Mouse (Mus musculus) retina, adult 2 months (tissue): ENCODE data around the gene Psmc5.
"Not testable (repeated sequence)": the region's sequence is repeated elsewhere in the genome, so short reads cannot be mapped to it uniquely, and the experiment has no call there.

ENCODE experiments used
- DNase-seq: peaks from one replicate; pipeline ENCODE4 v3.0.0-alpha.2; 2012; ENCODE audit warnings: low read depth, low spot score

Gene Psmc5

DNA sequence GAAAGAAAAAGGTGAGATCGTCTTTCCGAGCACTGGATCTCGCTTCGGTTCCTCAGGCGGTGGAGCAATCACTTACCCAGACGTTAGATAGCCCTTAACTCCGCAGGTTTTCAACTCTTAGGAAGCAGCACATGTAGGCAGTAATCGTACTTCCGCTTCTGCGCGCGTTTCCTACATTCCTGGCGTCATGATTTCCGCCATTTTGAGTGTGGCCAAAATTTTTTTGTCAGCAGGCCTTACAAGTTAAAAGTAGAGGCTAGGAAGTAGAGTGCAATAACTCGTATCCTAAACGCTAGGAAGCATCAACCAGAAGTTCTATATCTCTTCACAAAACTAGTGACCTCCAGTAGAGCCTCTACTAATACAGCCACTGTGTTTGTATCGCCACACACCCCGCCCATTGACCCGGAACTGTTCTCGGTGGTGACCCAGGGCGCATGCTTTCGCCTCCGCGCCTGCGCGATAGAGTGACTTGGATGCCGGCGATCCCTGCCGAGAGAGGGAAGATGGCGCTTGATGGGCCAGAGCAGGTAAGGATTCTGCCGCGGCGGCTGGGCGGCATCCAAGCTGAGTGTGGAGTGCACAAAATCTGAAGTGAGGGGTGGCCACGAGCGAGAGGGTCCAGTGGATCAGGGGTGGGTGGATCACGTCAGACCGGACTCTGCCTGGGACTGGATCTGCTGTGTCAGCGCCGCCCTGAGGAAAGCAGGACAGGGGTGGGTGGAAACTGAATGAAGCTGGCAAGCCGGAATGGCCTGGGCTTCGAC lies at the start of gene Psmc5, which contains the start of gene Ftsj3:
TSS of gene Psmc5 (plus strand) at position 470 of the 767 bp plus-strand sequence.
TSS of gene Ftsj3 (minus strand) at position 395 of the 767 bp plus-strand sequence.
- peak; percentile 97 for DNase-seq

DNA sequence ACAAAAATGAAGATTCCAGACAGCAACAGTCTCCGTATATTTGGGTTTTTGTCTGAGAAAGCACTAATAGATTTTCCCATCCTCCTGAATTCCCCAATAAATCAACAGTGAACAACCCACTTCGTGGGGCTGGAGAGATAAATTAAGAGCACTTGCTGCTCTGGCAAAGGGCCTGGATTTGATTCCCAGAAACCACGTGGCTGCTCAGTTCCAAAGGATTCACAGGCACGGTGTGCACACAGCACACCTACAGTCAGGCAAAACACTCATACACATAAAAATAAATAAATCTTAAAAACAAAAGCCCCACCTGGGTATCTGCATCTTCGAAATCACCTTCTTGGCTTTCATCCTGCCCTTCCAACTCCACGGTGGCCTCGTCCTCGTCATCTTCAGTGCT lies 43.2 kb upstream of the Psmc5 start:
- no peak for DNase-seq

DNA sequence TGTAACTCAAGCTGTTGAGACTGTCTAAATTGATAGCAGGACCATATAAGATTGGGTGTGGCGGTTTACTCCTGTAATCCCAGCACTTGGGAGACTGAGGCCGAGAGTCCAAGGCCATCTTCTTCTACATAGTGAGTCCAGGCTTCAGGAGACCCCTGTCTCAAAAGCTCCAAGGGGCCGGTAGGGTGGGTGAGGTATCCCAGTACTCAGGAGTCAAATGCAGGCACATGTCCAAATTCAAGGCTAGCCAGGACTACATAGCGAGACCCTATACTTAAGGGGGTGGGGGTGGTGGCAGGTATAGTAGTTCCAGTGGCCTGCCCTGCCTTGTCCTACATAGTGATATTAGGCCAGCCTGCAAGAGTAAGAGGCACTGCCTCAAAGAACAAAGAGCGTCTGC lies 41.1 kb upstream of the Psmc5 start:
- DNase-seq = no peak

DNA sequence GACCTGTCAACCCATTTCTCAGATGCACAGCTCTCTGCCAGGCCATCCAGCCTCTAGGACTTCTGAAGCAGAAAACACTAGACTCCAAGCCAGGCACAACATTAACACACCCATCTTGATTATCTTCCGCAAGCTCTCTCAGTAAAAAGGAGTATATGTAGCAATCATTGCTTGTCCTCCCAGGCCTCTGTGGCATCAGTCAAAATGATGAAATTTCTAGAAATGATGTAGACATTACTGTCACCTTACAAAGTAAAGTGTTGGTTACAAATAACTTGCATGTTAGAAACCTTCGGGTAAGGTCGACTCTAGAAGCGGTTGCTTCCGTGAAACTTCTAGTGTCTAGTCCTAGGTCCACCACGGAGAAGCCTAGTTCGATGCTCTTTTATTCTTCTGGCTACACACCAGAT lies 40.5 kb upstream of the Psmc5 start:
- no peak for DNase-seq

DNA sequence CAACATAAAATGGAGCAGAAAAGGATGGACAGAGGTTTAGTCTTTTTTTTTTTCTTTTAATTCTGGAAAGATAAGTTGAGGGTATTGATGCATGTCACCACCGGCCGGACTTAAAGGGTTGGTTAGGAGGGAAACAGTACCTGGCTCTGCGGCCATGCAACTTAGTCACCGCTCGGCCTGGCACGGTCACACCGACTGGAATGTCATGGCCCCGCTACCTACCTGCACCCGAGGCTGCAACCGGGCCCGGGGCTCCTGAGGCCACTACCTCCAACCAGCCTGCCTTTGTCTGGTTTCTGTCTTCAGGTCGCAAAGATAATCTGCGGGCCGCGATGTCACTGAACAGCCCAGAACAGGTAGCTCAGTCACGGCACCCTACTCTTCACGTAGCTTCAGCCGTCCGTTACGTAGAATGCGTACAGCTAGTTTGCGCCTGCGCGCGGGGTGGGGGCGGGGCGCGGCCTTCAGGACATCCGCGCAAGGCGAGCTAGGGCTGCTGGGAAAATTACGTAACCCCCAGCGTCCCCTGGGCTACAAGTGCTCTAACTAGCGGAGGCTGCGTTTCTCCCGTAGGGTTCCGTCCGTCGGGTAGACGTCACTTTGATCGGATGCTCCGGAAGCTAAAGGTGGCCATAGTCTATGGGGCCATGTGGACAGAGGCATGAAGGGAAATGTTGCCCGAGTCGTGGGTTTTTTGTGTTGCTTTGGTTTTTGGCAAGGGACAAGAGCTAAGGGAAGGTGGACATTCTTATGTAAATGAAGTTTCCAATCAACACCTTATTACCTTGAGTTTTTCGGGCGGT lies 39.8 kb upstream of the Psmc5 start, which contains the start of gene Ccdc47:
TSS of gene Ccdc47 (minus strand) at position 418 of the 803 bp plus-strand sequence.
- DNase-seq = peak; percentile 99

DNA sequence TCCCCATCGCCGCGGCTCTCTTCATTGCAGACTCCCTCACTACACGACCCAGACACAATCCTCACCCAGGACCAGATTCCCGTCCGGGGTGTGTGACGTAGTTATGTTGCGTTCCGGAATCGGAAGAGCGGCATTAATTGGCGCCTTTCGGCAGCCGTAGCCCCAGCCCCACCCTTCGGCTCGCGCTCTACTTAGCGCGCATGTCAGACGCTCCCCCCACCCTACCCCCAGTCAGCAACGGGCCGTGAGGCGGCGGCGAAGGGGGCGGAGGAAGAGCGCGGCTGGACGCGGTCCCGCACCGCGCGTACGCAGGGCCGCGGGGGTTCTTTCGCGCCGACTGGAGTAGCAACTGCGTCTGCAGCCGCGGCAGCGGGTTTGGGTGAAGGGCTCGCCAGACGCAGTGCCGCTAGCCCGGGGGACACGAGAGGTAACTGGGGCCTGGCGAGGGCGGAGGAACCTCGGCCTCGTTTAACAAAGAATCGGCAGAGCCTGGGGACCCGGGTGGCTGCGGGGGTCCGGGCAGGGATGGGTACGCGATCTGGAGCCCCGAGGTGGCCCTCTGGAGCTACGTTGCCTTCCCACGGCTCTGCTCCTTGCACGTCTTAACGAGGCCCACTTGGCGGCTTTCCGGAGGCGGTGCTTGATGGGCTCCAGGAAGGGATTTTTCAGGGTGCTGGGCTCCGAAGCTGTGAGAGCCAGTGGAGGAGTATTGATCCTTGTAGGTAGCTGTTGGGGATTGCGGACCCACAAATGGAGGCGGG lies 39.0 kb upstream of the Psmc5 start, which contains the start of gene Ddx42:
TSS of gene Ddx42 (plus strand) at position 197 of the 761 bp plus-strand sequence.
- DNase-seq = peak; percentile 92

DNA sequence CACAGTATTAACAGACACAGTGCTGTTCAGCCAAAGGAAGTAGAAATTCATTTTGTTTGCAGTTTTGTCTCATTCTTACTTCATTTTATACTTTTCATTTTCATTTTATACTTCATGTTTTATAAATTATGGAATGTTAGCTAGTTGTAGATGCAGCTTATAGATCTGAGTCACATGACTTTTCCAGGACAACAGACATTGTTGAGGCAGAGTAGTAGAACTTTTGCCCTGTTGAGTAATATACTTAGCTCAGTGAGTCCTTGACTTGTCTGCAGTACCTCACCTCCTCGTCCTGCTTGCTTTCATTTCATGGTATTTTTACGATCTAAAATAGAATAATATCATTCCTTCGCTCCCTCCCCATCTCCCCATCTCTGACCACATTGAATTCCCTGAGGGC lies 35.4 kb upstream of the Psmc5 start:
- no peak for DNase-seq

DNA sequence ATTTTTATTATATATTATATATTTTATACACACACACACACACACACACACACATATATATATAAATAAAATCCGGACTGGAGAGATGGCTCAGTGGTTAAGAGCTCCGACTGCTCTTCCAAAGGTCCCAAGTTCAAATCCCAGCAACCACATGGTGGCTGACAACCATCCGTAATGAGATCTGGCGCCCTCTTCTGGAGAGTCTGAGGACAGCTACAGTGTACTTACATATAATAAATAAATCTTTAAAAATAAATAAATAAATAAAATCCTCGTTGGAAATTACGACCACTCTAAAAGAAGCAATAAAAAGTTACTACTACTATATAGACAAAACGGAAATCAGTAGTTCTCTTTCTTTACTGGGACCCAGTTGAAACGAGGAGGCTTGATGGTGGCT lies 22.0 kb upstream of the Psmc5 start:
- DNase-seq = not testable (repeated sequence)

DNA sequence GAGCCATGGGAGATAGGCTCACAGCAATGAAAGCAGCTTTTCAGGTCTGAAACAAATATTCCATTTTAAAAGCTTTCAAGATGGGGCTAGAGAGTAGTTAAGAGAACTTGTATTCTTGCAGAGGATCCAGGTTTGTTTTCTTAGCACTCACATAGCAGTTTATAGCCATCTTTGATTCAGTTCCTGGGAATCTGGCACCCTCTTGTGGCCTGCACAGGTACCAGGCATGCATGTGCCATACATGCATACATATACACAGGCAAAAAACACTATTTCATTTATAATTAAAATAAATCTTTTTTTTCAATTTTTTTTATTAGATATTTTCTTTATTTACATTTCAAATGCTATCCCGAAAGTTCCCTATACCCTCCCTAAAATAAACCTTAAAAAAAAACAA lies 9.1 kb upstream of the Psmc5 start:
- no peak for DNase-seq

DNA sequence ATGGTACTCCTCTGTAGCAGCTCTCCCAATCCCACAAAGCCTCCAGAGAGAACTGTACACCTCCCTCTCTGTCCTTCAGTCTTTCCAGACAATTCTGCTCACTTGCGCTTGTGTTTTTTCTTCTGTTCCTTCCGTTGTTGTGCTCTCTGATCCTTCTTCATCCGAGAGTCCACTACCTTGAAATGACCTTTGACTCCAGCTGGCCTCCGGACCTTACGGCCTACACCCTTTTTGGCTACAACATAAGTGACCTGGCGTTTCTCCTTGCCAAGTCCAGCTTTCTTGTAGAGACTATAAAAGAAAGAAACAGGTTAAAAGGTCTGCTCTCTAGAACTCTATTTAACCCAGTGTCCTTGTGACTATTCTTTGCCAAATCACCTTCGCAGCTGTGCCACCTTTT lies 6.6 kb upstream of the Psmc5 start:
- DNase-seq = no peak

DNA sequence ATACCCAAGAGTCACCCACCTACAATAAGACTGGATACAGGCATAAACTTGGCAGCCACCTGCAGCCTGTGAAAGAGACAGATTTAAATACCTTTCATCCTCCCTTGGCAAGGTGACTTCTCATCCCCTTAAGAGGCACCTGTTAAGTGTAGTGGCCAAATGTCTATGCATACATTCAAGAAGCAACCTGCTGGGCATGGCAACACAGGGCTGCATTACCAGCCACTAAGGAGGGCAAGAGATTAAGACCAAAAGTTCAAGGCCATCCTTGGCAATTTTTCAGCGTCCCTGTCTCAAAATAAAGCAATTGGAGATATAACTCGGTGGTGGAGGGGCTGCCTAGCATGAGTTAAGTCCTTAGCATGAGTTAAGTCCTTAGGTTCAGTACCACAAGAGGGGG lies 1.2 kb upstream of the Psmc5 start:
- DNase-seq = no peak

DNA sequence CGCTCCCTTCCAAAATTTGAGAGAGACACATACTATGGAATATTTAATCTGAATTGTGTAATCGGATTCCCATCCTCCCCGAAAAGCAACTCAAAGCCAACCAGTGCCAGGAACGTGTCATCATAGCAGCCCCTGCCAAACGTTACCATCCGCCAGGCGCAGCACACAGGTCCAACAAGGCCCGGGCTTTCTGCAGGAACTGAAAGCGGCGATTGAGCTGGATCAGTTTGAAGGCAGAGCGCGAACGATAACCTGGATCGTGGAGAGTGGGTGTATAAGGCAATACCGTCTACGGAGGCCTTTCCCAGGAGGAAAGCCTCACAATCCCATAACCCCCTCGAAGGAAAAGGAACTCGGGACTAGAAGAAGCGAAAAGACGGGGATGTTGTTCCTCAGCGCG lies 780 bp upstream of the Psmc5 start:
- no peak for DNase-seq

DNA sequence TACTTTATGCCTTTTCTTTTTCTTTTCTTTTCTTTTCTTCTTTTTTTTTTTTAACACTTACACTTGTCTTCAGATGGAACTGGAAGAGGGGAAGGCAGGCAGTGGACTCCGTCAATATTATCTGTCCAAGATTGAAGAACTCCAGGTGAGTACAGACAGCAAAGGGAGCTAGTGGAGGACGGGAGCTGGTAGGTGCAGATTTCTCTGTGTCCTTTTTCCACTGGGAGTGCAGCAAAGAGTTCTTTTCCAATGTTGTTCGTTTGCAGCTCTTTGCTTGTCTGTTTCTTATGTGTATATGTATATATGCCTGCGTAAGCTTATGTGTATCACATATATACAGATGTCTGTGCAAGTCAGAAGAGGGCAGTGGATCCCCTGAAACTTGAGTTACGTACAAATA lies 821 bp downstream of the Psmc5 start:
- no peak for DNase-seq

DNA sequence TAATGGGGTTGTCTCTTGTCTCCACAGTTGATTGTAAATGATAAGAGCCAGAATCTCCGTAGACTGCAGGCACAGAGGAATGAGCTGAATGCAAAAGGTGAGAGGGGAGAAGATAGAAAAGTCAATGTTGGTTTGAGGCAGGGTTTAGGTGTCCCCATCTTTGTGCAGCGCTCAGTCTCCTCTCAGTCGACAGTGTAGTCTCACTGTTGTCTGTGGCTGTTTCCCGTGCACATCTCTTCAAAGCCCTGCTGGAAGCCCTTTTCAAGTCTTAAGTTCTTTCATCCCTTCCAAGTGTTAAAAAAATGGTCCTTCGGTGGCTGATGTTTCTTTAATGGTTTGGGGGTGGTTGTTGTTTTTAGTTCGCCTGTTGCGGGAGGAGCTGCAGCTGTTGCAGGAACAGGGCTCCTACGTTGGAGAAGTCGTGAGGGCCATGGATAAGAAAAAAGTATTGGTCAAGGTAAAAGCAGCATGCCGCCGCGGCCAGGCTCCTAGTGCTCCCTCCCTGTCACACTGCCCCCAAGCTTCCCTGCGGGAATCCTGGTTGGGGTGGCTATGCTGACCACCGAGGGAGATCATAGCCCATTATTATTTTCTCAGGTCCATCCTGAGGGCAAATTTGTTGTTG lies 5.0 kb downstream of the Psmc5 start:
- no peak for DNase-seq

DNA sequence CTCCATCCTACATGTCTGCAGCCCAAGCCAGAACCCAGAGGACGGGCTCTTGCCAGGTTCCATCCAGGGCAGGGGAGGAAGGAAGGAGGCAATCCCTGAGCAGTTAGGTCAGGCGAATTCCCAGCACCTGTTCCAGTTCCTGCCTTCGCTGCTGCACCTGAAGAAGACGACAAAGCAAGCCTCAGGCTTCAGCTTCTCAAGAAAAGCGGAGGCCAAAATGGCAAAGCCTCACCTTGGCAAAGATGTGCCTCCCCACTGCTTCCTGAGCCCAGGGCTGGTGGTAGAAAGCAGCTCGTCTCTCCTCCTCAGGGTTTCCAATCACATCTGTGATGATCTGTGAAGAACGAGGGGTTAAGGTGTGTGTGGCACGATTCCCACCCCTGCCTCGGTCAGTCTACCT lies 8.0 kb downstream of the Psmc5 start:
- no peak for DNase-seq

DNA sequence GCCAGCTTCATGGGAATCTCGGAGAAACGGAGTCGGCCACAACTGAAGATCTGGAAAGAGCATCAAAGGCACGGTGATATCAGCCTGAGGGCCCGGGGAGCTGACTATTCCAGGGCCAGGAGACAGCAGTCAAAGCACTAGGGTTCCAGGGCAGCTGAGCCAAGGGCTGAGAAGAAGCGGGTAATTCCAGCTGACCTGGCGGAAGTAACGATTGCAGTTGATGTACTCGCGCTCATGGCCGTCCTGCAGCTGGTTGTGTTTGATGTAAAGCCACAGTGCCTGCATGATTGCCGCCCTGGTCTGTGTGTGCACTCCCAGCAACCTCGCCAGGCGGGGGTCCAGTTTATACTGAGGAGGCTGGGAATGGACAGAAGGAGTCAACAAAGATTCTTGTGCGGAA lies 9.0 kb downstream of the Psmc5 start:
- DNase-seq = no peak

DNA sequence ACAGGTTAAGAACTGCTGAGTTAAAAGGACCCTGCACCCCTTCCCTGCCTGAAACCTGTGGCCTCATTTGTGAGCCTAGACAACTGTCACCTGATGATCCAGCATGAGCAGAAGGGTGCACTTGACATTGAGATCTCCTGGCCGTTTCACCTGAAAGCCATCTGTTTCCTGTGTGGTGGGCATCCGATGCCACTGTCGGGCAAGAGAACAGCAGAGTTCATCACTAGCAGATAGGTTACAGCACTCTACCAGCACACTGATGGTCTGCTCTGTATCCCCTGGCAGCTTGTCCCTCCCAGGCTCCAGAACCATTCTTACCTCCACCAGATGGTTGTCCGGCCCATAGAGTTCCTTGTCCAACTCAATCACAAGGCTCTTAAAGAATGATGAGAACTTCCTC lies 9.6 kb downstream of the Psmc5 start:
- no peak for DNase-seq

DNA sequence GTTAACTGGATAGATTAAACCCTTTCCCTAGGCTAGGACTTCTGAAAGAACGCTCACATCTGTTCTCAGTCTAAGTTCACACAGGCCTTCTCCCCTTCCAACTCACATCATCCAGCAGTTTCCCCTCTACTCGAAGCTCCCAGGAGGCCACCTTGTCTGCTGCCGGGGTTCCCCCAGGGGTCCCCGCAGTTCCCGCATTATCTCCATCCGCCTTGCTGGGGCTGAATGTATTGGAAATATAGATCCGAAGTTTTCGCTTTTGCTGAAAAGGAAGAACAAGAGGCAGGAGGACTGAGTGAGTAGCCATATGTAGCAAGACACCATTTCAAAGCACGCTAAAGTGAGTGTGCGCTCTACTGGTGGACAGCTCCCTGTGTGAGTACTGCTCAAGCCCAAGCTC lies 10.5 kb downstream of the Psmc5 start:
- DNase-seq = no peak

DNA sequence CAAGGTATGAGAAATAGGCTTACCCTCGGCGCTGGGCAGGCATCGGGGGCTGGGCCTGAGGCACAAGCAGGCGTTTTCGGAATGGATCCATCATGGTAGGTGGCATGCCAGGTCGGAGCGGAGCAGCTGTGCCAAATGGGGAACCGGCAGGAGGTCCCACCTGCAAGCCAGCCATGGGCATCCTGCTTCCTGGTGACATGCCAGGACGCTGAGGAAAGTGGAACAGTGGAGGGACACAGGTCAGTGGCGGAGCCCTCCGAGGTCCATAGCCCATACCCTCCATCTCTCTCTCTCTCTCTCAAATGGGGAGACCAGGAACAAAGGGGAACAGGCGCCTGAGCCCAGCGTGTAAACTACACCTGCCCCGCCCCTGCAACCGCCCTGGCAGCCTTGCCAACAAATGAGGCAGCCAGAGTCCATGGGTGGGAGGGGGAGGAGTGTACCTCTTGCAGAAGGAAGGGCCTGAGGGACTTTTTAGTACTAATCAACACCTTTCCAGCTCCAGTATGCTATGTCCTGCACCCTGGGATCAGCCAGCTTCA lies 11.4 kb downstream of the Psmc5 start:
- DNase-seq = no peak

DNA sequence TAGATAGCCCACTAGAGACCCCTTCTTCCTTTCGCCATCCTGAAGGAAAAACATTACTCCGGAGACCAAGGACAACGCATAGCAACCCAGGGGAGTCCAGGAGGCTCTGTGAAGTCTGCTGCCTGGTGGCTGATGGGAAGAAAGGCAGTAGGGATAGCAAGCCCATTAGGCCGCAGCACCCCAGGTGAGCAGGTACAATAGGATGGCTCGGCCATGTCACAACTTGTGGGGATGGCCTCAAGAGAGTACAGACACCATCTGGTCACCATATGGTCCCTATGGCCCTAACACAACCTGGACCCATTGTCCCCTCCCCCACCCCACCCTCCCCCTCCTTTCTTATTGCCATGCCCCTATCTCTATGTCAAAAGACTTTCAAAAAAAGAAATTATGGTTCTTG lies 11.9 kb downstream of the Psmc5 start:
- no peak for DNase-seq

DNA sequence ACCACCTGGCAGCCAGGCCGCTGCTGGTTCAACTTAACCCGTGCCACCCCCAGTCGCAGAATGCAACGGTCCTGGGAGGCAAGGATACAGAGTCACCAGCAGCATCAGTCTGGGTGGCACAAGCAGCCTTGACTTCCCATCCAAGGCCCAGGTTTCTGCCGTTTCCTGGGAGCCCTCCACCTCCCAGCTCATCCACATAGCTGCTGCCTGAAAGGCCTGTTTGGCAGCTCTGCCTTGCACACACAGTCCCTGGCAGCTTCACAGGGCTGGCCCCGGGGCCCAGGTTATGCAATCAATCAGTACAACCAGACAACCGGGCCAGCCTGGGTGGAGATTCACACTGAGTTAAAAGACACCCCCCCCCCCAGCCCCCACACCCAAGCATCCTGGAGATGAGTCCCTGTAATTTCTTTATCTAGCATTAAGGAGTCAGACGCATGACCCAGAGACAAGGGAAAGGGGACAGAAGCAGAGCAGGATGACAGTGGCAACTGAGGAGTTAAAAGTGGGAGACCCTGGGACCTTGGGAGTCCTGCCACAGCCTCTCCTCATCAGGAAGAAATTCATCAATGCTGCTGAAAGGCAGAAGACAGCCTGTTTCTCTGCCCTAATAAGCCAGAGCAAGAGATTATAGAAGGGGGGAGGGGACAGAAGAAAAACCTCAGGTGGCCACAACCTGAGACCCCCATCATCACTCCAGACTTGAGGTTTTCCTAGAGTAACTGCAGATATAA lies 12.5 kb downstream of the Psmc5 start:
- DNase-seq = no peak
